Mouse (Mus musculus): ENCODE measurements around the gene Map7. TPM values are rescaled to one million over a fixed set of nuclear protein-coding genes. Genes with fewer than 3 reads are reported as not detected.

The Map7 gene
- polyA plus RNA-seq, 1 experiment from 2014 or later: 6.4 TPM

GRCm38 (mm10) chr10:20209609-20210341, 61.5 kb downstream of the Map7 start:
- Histone ChIP-seq H3K9me3 (replicated peaks) (no peaks in the 10 kb centered on the region), H3K4me2 (no peak overlapping the region), H3K4me3 (no peak overlapping the region), H3K36me3 (no peaks in the 10 kb centered on the region), H3K4me1 (replicated peaks) (peaks cover 4% of the 10 kb centered on the region; the same call in 1 of the 2 replicates), H3K9ac (no peak overlapping the region), H3K27me3 (no peaks in the 10 kb centered on the region), H3K27ac (no peak overlapping the region)
- 86% methylated on average over 5 of the region's 5 CpGs for WGBS
- no peak for ATAC-seq (replicated peaks; ENCODE audit: insufficient number of reproducible peaks, insufficient read depth, low FRiP score, low read depth)

- Histone ChIP-seq H3K27me3 (no peaks in the 10 kb centered on the region), H3K4me2 (no peak overlapping the region), H3K27ac (no peak overlapping the region), H3K36me3 (no peaks in the 10 kb centered on the region), H3K4me3 (no peak overlapping the region), H3K4me1 (replicated peaks) (peaks cover 4% of the 10 kb centered on the region), H3K9ac (no peak overlapping the region), H3K9me3 (replicated peaks) (no peaks in the 10 kb centered on the region)
- WGBS: 76% methylated on average over 4 of the region's 4 CpGs
- no peak for ATAC-seq (replicated peaks; ENCODE audit: insufficient number of reproducible peaks, insufficient read depth, low FRiP score, low read depth)
Observed at GRCm38 (mm10) chr10:20214418-20214817, 66.1 kb downstream of the Map7 start.

GRCm38 (mm10) chr10:20216982-20217381, 68.7 kb downstream of the Map7 start:
- ATAC-seq (replicated peaks; ENCODE audit: insufficient number of reproducible peaks, insufficient read depth, low FRiP score, low read depth): no peak

GRCm38 (mm10) chr10:20218866-20219265, 70.6 kb downstream of the Map7 start:
- peaks cover 17% of the 10 kb centered on the region for H3K4me1 ChIP-seq (replicated peaks)

More at GRCm38 (mm10) chr10:20216982-20217381, 68.7 kb downstream of the Map7 start:
- Histone ChIP-seq H3K27me3 (no peaks in the 10 kb centered on the region), H3K4me1 (replicated peaks) (peaks cover 17% of the 10 kb centered on the region), H3K9me3 (replicated peaks) (no peaks in the 10 kb centered on the region), H3K4me3 (no peak overlapping the region), H3K36me3 (no peaks in the 10 kb centered on the region), H3K27ac (no peak overlapping the region), H3K9ac (no peak overlapping the region), H3K4me2 (no peak overlapping the region)
- 70% methylated on average over 6 of the region's 6 CpGs for WGBS

GRCm38 (mm10) chr10:20219538-20219937, 71.3 kb downstream of the Map7 start:
- peaks cover 17% of the 10 kb centered on the region for H3K4me1 ChIP-seq (replicated peaks)
- H3K4me3 ChIP-seq: no peak overlapping the region
- WGBS: 56% methylated on average over 8 of the region's 8 CpGs
- H3K9me3 ChIP-seq (replicated peaks): no peaks in the 10 kb centered on the region
- no peak overlapping the region for H3K9ac ChIP-seq
- H3K4me2 ChIP-seq: no peak overlapping the region
- H3K27me3 ChIP-seq: no peaks in the 10 kb centered on the region
- H3K27ac ChIP-seq: peak overlapping the region; percentile 2; the same call in 1 of the 2 replicates
- ATAC-seq (replicated peaks; ENCODE audit: insufficient number of reproducible peaks, insufficient read depth, low FRiP score, low read depth): no peak
- no peaks in the 10 kb centered on the region for H3K36me3 ChIP-seq

More at GRCm38 (mm10) chr10:20218866-20219265, 70.6 kb downstream of the Map7 start:
- no peaks in the 10 kb centered on the region for H3K27me3 ChIP-seq
- no peaks in the 10 kb centered on the region for H3K36me3 ChIP-seq
- no peak overlapping the region for H3K9ac ChIP-seq
- no peak for ATAC-seq (replicated peaks; ENCODE audit: insufficient number of reproducible peaks, insufficient read depth, low FRiP score, low read depth)
- no peak overlapping the region for H3K27ac ChIP-seq
- H3K4me2 ChIP-seq: no peak overlapping the region
- WGBS: 83% methylated on average over 4 of the region's 4 CpGs
- no peaks in the 10 kb centered on the region for H3K9me3 ChIP-seq (replicated peaks)
- no peak overlapping the region for H3K4me3 ChIP-seq

- H3K4me2 ChIP-seq: no peak overlapping the region
- H3K27ac ChIP-seq: peak overlapping the region; percentile 36
- ATAC-seq (replicated peaks; ENCODE audit: insufficient number of reproducible peaks, insufficient read depth, low FRiP score, low read depth): peak; percentile 62; the same call in 1 of the 2 replicates
- H3K27me3 ChIP-seq: no peaks in the 10 kb centered on the region
- peaks cover 17% of the 10 kb centered on the region for H3K4me1 ChIP-seq (replicated peaks)
- 38% methylated on average over 10 of the region's 10 CpGs for WGBS
- no peaks in the 10 kb centered on the region for H3K9me3 ChIP-seq (replicated peaks)
- H3K36me3 ChIP-seq: no peaks in the 10 kb centered on the region
- H3K9ac ChIP-seq: no peak overlapping the region
- no peak overlapping the region for H3K4me3 ChIP-seq
Observed at GRCm38 (mm10) chr10:20220443-20221071, 72.3 kb downstream of the Map7 start.

GRCm38 (mm10) chr10:20222011-20222410, 73.7 kb downstream of the Map7 start:
- no peak for ATAC-seq (replicated peaks; ENCODE audit: insufficient number of reproducible peaks, insufficient read depth, low FRiP score, low read depth)
- H3K36me3 ChIP-seq: no peaks in the 10 kb centered on the region
- no peaks in the 10 kb centered on the region for H3K9me3 ChIP-seq (replicated peaks)
- H3K4me1 ChIP-seq (replicated peaks): peaks cover 16% of the 10 kb centered on the region
- WGBS: 88% methylated on average over 4 of the region's 4 CpGs
- no peak overlapping the region for H3K9ac ChIP-seq
- H3K27ac ChIP-seq: no peak overlapping the region
- H3K4me3 ChIP-seq: no peak overlapping the region
- no peaks in the 10 kb centered on the region for H3K27me3 ChIP-seq
- no peak overlapping the region for H3K4me2 ChIP-seq

GRCm38 (mm10) chr10:20226728-20227127, 78.5 kb downstream of the Map7 start:
- no peak for ATAC-seq (replicated peaks; ENCODE audit: insufficient number of reproducible peaks, insufficient read depth, low FRiP score, low read depth)
- Histone ChIP-seq H3K9ac (no peak overlapping the region), H3K4me3 (no peak overlapping the region), H3K4me1 (replicated peaks) (no peaks in the 10 kb centered on the region; the same call in 1 of the 2 replicates), H3K27ac (no peak overlapping the region), H3K4me2 (no peak overlapping the region), H3K9me3 (replicated peaks) (no peaks in the 10 kb centered on the region), H3K27me3 (no peaks in the 10 kb centered on the region), H3K36me3 (no peaks in the 10 kb centered on the region)
- WGBS: 22% methylated on average over 4 of the region's 4 CpGs

- Histone ChIP-seq H3K4me2 (no peak overlapping the region), H3K36me3 (no peaks in the 10 kb centered on the region), H3K27me3 (no peaks in the 10 kb centered on the region), H3K9me3 (replicated peaks) (no peaks in the 10 kb centered on the region), H3K9ac (no peak overlapping the region), H3K27ac (no peak overlapping the region), H3K4me3 (no peak overlapping the region), H3K4me1 (replicated peaks) (peaks cover 3% of the 10 kb centered on the region; the same call in 1 of the 2 replicates)
- 74% methylated on average over 5 of the region's 5 CpGs for WGBS
- no peak for ATAC-seq (replicated peaks; ENCODE audit: insufficient number of reproducible peaks, insufficient read depth, low FRiP score, low read depth)
Observed at GRCm38 (mm10) chr10:20230026-20230425, 81.8 kb downstream of the Map7 start.

GRCm38 (mm10) chr10:20233451-20233850, 85.2 kb downstream of the Map7 start:
- no peak overlapping the region for H3K4me3 ChIP-seq
- no peaks in the 10 kb centered on the region for H3K27me3 ChIP-seq
- H3K4me1 ChIP-seq (replicated peaks): peaks cover 3% of the 10 kb centered on the region; the same call in 1 of the 2 replicates
- no peak overlapping the region for H3K27ac ChIP-seq
- no peaks in the 10 kb centered on the region for H3K9me3 ChIP-seq (replicated peaks)
- no peak overlapping the region for H3K4me2 ChIP-seq
- no peak for ATAC-seq (replicated peaks; ENCODE audit: insufficient number of reproducible peaks, insufficient read depth, low FRiP score, low read depth)
- no peak overlapping the region for H3K9ac ChIP-seq
- 85% methylated on average over 10 of the region's 10 CpGs for WGBS
- H3K36me3 ChIP-seq: no peaks in the 10 kb centered on the region

- 54% methylated on average over 4 of the region's 4 CpGs for WGBS
- H3K27me3 ChIP-seq: no peaks in the 10 kb centered on the region
- no peak for ATAC-seq (replicated peaks; ENCODE audit: insufficient number of reproducible peaks, insufficient read depth, low FRiP score, low read depth)
- H3K4me3 ChIP-seq: no peak overlapping the region
- peaks cover 3% of the 10 kb centered on the region; the same call in 1 of the 2 replicates for H3K4me1 ChIP-seq (replicated peaks)
- no peaks in the 10 kb centered on the region for H3K9me3 ChIP-seq (replicated peaks)
- no peak overlapping the region for H3K9ac ChIP-seq
- H3K4me2 ChIP-seq: no peak overlapping the region
- no peaks in the 10 kb centered on the region for H3K36me3 ChIP-seq
- H3K27ac ChIP-seq: no peak overlapping the region
Observed at GRCm38 (mm10) chr10:20234466-20234865, 86.2 kb downstream of the Map7 start.
